Mouse (Mus musculus) MEL (cell line): ENCODE results near the gene Pdzd2. TPM values are rescaled to one million over a fixed set of nuclear protein-coding genes. Genes with fewer than 3 reads are reported as not detected.

Source experiments
- DNase-seq: peaks from one replicate; pipeline ENCODE4 v3.0.0; 2011; ENCODE audit warnings: low read depth, low spot score
- H3K27ac ChIP-seq: 2 replicates; pipeline ENCODE4 v1.5.1; 2012; ENCODE audit warnings: low read depth, mild to moderate bottlenecking, control low read depth, low read length, moderate library complexity; ENCODE audit not compliant: control insufficient read depth
- H3K27me3 ChIP-seq, 2 experiments: fragments of 150-350 bp in 1 of 2; sonication (generic) in 1 of 2; 2 replicates each; pipeline ENCODE4 v1.6.1; 2012; ENCODE audit warnings: low read length in 2 of 2, mild to moderate bottlenecking in 2 of 2, improper control_type of control experiment in 1 of 2, moderate library complexity in 1 of 2; ENCODE audit not compliant: insufficient read depth in 2 of 2, control insufficient read depth in 1 of 2
- H3K36me3 ChIP-seq, 2 experiments: 2 replicates each; pipeline ENCODE4 v1.6.1; 2012 to 2014; ENCODE audit warnings: low read length in 2 of 2, improper control_type of control experiment in 1 of 2, inconsistent platforms in 1 of 2, mild to moderate bottlenecking in 1 of 2; ENCODE audit not compliant: insufficient read depth in 2 of 2, control insufficient read depth in 1 of 2
- H3K4me1 ChIP-seq, 2 experiments: fragments of 150-350 bp in 1 of 2; sonication (generic) in 1 of 2; 2 replicates each; pipeline ENCODE4 v1.6.1; 2012; ENCODE audit warnings: low read length in 2 of 2, improper control_type of control experiment in 1 of 2, mild to moderate bottlenecking in 1 of 2; ENCODE audit not compliant: insufficient read depth in 2 of 2, control insufficient read depth in 1 of 2
- H3K4me3 ChIP-seq, 2 experiments: fragments of 150-350 bp in 1 of 2; sonication (generic) in 1 of 2; 2 replicates each; pipeline ENCODE4 v1.5.1; 2012; ENCODE audit warnings: low read depth in 2 of 2, low read length in 2 of 2, mild to moderate bottlenecking in 2 of 2, moderate library complexity in 2 of 2, control low read depth in 1 of 2, improper control_type of control experiment in 1 of 2; ENCODE audit not compliant: control insufficient read depth in 1 of 2, insufficient read depth in 1 of 2
- H3K79me2 ChIP-seq: 2 replicates; pipeline ENCODE4 v1.6.1; 2012; ENCODE audit warnings: mild to moderate bottlenecking, low read length, moderate library complexity; ENCODE audit not compliant: control insufficient read depth, poor library complexity, insufficient read depth
- H3K9ac ChIP-seq: 2 replicates; pipeline ENCODE4 v1.6.1; 2012; ENCODE audit warnings: low read depth, mild to moderate bottlenecking, control low read depth, low read length, moderate library complexity; ENCODE audit not compliant: control insufficient read depth, poor library complexity, severe bottlenecking
- H3K9me3 ChIP-seq: fragments of 150-350 bp; sonication (generic); replicated peaks from 2 replicates; pipeline ENCODE4 v1.6.1; 2012; ENCODE audit warnings: mild to moderate bottlenecking, low read length, improper control_type of control experiment, moderate library complexity; ENCODE audit not compliant: insufficient read depth
- BHLHE40 ChIP-seq: IDR thresholded peaks from 2 replicates; pipeline ENCODE4 v1.6.1; 2012; ENCODE audit warnings: low read depth, mild to moderate bottlenecking, inconsistent platforms, low read length, improper control_type of control experiment, borderline replicate concordance
- CHD2 ChIP-seq: IDR thresholded peaks from 2 replicates; pipeline ENCODE4 v1.6.1; 2011; ENCODE audit warnings: low read length, improper control_type of control experiment
- E2F4 ChIP-seq: IDR thresholded peaks from 2 replicates; pipeline ENCODE4 v1.6.1; 2011; ENCODE audit warnings: low read depth, low read length, improper control_type of control experiment, borderline replicate concordance
- EP300 ChIP-seq, 2 experiments: IDR thresholded peaks; 2 replicates each; pipeline ENCODE4 v1.6.1; 2011; ENCODE audit warnings: improper control_type of control experiment in 2 of 2, low read length in 2 of 2, low read depth in 1 of 2, mild to moderate bottlenecking in 1 of 2
- GABPA ChIP-seq: IDR thresholded peaks from 2 replicates; pipeline ENCODE4 v1.6.1; 2012; ENCODE audit warnings: low read depth, mild to moderate bottlenecking, inconsistent platforms, low read length, improper control_type of control experiment, moderate library complexity
- GATA1 ChIP-seq: IDR thresholded peaks from 2 replicates; pipeline ENCODE4 v1.6.1; 2011; ENCODE audit warnings: low read depth, low read length, improper control_type of control experiment
- HCFC1 ChIP-seq: IDR thresholded peaks from 2 replicates; pipeline ENCODE4 v1.6.1; 2012; ENCODE audit warnings: low read depth, mild to moderate bottlenecking, inconsistent platforms, low read length, improper control_type of control experiment, moderate library complexity
- MAX ChIP-seq: IDR thresholded peaks from 2 replicates; pipeline ENCODE4 v1.6.1; 2011; ENCODE audit warnings: low read length, improper control_type of control experiment
- MAZ ChIP-seq: IDR thresholded peaks from 2 replicates; pipeline ENCODE4 v1.6.1; 2012; ENCODE audit warnings: low read depth, mild to moderate bottlenecking, inconsistent platforms, low read length, improper control_type of control experiment
- MEF2A ChIP-seq: IDR thresholded peaks from 2 replicates; pipeline ENCODE4 v1.6.1; 2014; ENCODE audit warnings: low read depth, mild to moderate bottlenecking, inconsistent platforms, low read length, improper control_type of control experiment; ENCODE audit not compliant: poor library complexity, insufficient replicate concordance, severe bottlenecking; ENCODE audit errors: extremely low read depth
- NELFE ChIP-seq: IDR thresholded peaks from 2 replicates; pipeline ENCODE4 v1.6.1; 2011; ENCODE audit warnings: low read depth, low read length, improper control_type of control experiment
- RCOR1 ChIP-seq: IDR thresholded peaks from 2 replicates; pipeline ENCODE4 v1.6.1; 2012; ENCODE audit warnings: low read depth, mild to moderate bottlenecking, inconsistent platforms, low read length, improper control_type of control experiment
- SIN3A ChIP-seq: IDR thresholded peaks from 2 replicates; pipeline ENCODE4 v1.6.1; 2012; ENCODE audit warnings: low read length, improper control_type of control experiment, inconsistent platforms
- SMC3 ChIP-seq: IDR thresholded peaks from 2 replicates; pipeline ENCODE4 v1.6.1; 2011; ENCODE audit warnings: low read depth, low read length, improper control_type of control experiment
- TAL1 ChIP-seq: IDR thresholded peaks from 2 replicates; pipeline ENCODE4 v1.6.1; 2012; ENCODE audit warnings: mild to moderate bottlenecking, inconsistent platforms, low read length, moderate library complexity, mixed read lengths
- TBP ChIP-seq: IDR thresholded peaks from 2 replicates; pipeline ENCODE4 v1.8.0; 2011; ENCODE audit warnings: low read depth, low read length, improper control_type of control experiment
- TCF12 ChIP-seq: IDR thresholded peaks from 2 replicates; pipeline ENCODE4 v1.6.1; 2014; ENCODE audit warnings: low read depth, mild to moderate bottlenecking, inconsistent platforms, low read length, improper control_type of control experiment, moderate library complexity
- UBTF ChIP-seq: IDR thresholded peaks from 2 replicates; pipeline ENCODE4 v1.6.1; 2012; ENCODE audit warnings: low read depth, mild to moderate bottlenecking, inconsistent platforms, low read length, improper control_type of control experiment, moderate library complexity, borderline replicate concordance; ENCODE audit not compliant: insufficient read depth
- USF1 ChIP-seq: IDR thresholded peaks from 2 replicates; pipeline ENCODE4 v1.6.1; 2014; ENCODE audit warnings: low read depth, mild to moderate bottlenecking, inconsistent platforms, low read length, improper control_type of control experiment, moderate library complexity
- USF2 ChIP-seq, 2 experiments: IDR thresholded peaks; 2 replicates each; pipeline ENCODE4 v1.6.1; 2011 to 2012; ENCODE audit warnings: improper control_type of control experiment in 2 of 2, low read length in 2 of 2, borderline replicate concordance in 1 of 2, inconsistent platforms in 1 of 2, low read depth in 1 of 2, mild to moderate bottlenecking in 1 of 2; ENCODE audit not compliant: insufficient read depth in 1 of 2
- ZMIZ1 ChIP-seq: IDR thresholded peaks from 2 replicates; pipeline ENCODE4 v1.6.1; 2012; ENCODE audit warnings: low read depth, mild to moderate bottlenecking, inconsistent platforms, low read length, improper control_type of control experiment, moderate library complexity
- ZNF384 ChIP-seq: IDR thresholded peaks from 2 replicates; pipeline ENCODE4 v1.6.1; 2012; ENCODE audit warnings: low read depth, mild to moderate bottlenecking, inconsistent platforms, low read length, improper control_type of control experiment
- polyA plus RNA-seq, 2 experiments: library from polyadenylated mRNA; stranded (reverse) in 1 of 2; unstranded in 1 of 2; fragments of >175 nt in 1 of 2; fragments of >200 nt in 1 of 2; gene quantifications; 2 replicates each; pipeline versions ENCODE4 v1.2.1 to v1.2.4; 2012; ENCODE audit warnings: low replicate concordance in 2 of 2, low read depth in 1 of 2; ENCODE audit not compliant: insufficient read length in 2 of 2, insufficient read depth in 1 of 2, missing spikeins in 1 of 2
- total RNA-seq: library from RNA; depleted of rRNA; stranded (reverse); fragments of 300-350 nt; gene quantifications from 2 replicates; pipeline ENCODE4 v1.2.3, GENCODE M21; 2012

The Pdzd2 gene
- total and polyA plus RNA-seq, 3 experiments: 0.15 to 0.33 TPM; not detected in 1

- no peak for TF ChIP-seq TCF12
- TF ChIP-seq NELFE: peak; percentile 18; the same call in 1 of the 2 replicates
- peak; percentile 92 for TF ChIP-seq MAX
- peak; percentile 71 for TF ChIP-seq HCFC1
- TF ChIP-seq MAZ: no peak
- peak; percentile 57; the same call in 1 of the 2 replicates for TF ChIP-seq E2F4
- no peak for TF ChIP-seq BHLHE40
- no peak for TF ChIP-seq UBTF
- peak; percentile 73 for TF ChIP-seq SIN3A
- TF ChIP-seq TAL1: no peak
- TF ChIP-seq ZNF384: no peak
These were observed 359.2 kb downstream of the Pdzd2 start (continued) for GRCm38 (mm10) chr15:12380548-12380947.

- no peaks in the 10 kb centered on the region for H3K36me3 ChIP-seq
- DNase-seq: no peak
- no peak overlapping the region for H3K4me3 ChIP-seq
- no peaks in the 10 kb centered on the region for H3K9me3 ChIP-seq
- TF ChIP-seq GABPA: no peak
- no peak for TF ChIP-seq ZMIZ1
- no peak for TF ChIP-seq ZNF384
- no peak for TF ChIP-seq CHD2
- TF ChIP-seq E2F4: no peak
- TF ChIP-seq USF1: no peak
- no peak for TF ChIP-seq HCFC1
- no peak for TF ChIP-seq MEF2A
- no peak for TF ChIP-seq TBP
- TF ChIP-seq RCOR1: no peak
- no peak for TF ChIP-seq MAX
- no peak for TF ChIP-seq EP300 (IDR thresholded peaks at IDR 0.05; ENCODE audit: low read depth in 1 of 2, low read length in 2 of 2)
- no peak for TF ChIP-seq TCF12
- TF ChIP-seq GATA1: no peak
- no peak for TF ChIP-seq MAZ
- no peak for TF ChIP-seq USF2 (IDR thresholded peaks at IDR 0.05; ENCODE audit: borderline replicate concordance in 1 of 2, insufficient read depth in 1 of 2, low read depth in 1 of 2, low read length in 2 of 2)
- no peak for TF ChIP-seq SMC3
- no peaks in the 10 kb centered on the region; the same call in 1 of the 2 replicates for H3K79me2 ChIP-seq
- H3K4me1 ChIP-seq: peaks cover 2 to 5% of the 10 kb centered on the region in 2 experiments; a peak in 2 of 4 replicates
- H3K9ac ChIP-seq: no peak overlapping the region
- H3K27me3 ChIP-seq: no peaks in the 10 kb centered on the region
- H3K27ac ChIP-seq: no peak overlapping the region
These were observed 359.7 kb downstream of the Pdzd2 start for GRCm38 (mm10) chr15:12380057-12380456.
